8 mouse cellular contexts compared by ENCODE assay signal in the genomic region with DNA sequence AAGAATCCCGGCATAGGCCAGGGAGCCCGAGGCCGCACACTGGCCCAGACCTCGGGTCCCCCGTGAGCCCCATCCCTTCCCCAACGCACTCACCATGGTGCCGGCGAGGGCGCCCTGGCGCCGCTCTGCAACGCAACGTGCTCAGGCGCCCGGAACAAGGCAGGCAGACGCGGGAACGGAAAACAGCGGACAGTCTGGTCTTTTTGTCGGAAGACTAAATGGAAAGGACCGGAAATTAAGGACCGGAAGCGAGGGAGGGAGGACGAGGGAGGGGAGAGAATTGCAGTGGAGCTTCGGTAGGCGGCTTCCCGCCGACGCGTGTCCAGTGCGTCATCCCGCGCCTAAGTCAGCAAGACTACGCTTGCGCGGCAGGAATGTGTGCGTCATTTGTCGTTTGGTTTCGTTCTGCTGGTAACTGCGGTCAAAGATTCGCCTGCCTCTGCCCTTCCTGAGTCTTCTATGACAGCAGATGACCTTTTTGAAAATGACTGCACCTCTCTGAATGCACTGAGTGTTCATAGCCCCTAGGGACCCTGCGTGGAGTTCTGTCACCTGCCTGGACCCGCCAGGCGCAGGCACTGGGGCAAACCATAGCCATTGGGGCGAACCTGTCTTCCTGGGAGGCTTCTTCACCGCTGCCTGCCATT. TPM values are rescaled to one million over a fixed set of nuclear protein-coding genes. Genes with fewer than 3 reads are reported as not detected.
DNase-seq lines count a peak whose midpoint lies in the region; ATAC-seq and TF ChIP-seq lines count a peak whose summit lies in the region.

A gene (minus strand): TSS at position 248 of the 647 bp plus-strand sequence.

- peaks cover 21% of the 10 kb centered on the region for H3K4me1 ChIP-seq in bone marrow macrophage, adult 2 months (ENCODE audit: control insufficient read depth, insufficient read depth, low read length)
- H3K4me1 ChIP-seq in embryonic fibroblast, embryonic 13.5 days (ENCODE audit: control insufficient read depth, insufficient read depth, low read length), result no peaks in the 10 kb centered on the region
- peaks cover 3% of the 10 kb centered on the region; the same call in 1 of the 2 replicates for H3K4me1 ChIP-seq in kidney, embryonic 14.5 days (ENCODE audit: control insufficient read depth, insufficient read depth, low read length)
- peaks cover 12% of the 10 kb centered on the region; the same call in 1 of the 2 replicates for H3K4me1 ChIP-seq in limb, embryonic 15.5 days

- TF ChIP-seq CTCF in bone marrow macrophage, adult 2 months (IDR thresholded peaks at IDR 0.05; ENCODE audit: low read depth, low read length), result no peak
- no peak for TF ChIP-seq CTCF in embryonic fibroblast, embryonic 13.5 days (IDR thresholded peaks at IDR 0.05; ENCODE audit: borderline replicate concordance, insufficient read depth, low read length)

- H3K27me3 ChIP-seq in kidney, embryonic 14.5 days (ENCODE audit: control insufficient read depth, insufficient read depth, low read length), result no peaks in the 10 kb centered on the region
- no peaks in the 10 kb centered on the region for H3K27me3 ChIP-seq in limb, embryonic 15.5 days

- peaks cover 36% of the 10 kb centered on the region for H3K36me3 ChIP-seq in kidney, embryonic 14.5 days (ENCODE audit: control insufficient read depth, insufficient read depth, low read length)
- peaks cover 31% of the 10 kb centered on the region for H3K36me3 ChIP-seq in limb, embryonic 15.5 days

- peak; percentile 94 for ATAC-seq in kidney, embryonic 14.5 days (ENCODE audit: low FRiP score, low TSS enrichment)
- peak; percentile 95 for ATAC-seq in limb, embryonic 15.5 days (ENCODE audit: insufficient number of reproducible peaks, low FRiP score, low TSS enrichment, low read depth)

- peak; percentile 76 for TF ChIP-seq POLR2A in bone marrow macrophage, adult 2 months (IDR thresholded peaks at IDR 0.05; ENCODE audit: borderline replicate concordance, low read depth, low read length)
- TF ChIP-seq POLR2A in embryonic fibroblast, embryonic 13.5 days (IDR thresholded peaks at IDR 0.05; ENCODE audit: low read depth, low read length), result peak; percentile 69

- peak within 1 kb of the TSS; percentile 77 for H3K4me2 ChIP-seq in kidney, embryonic 14.5 days (replicated peaks; ENCODE audit: low read depth, low read length)
- peak within 1 kb of the TSS; percentile 80 for H3K4me2 ChIP-seq in limb, embryonic 15.5 days

- H3K4me3 ChIP-seq in bone marrow macrophage, adult 2 months (ENCODE audit: insufficient read depth, low read length), result peak within 1 kb of the TSS; percentile 92
- peak within 1 kb of the TSS; percentile 88 for H3K4me3 ChIP-seq in embryonic fibroblast, embryonic 13.5 days (ENCODE audit: insufficient read depth, low read length)
- H3K4me3 ChIP-seq in kidney, embryonic 14.5 days (ENCODE audit: low read length), result peak within 1 kb of the TSS; percentile 85
- H3K4me3 ChIP-seq in limb, embryonic 15.5 days, result peak within 1 kb of the TSS; percentile 83

- no peaks in the 10 kb centered on the region for H3K9me3 ChIP-seq in kidney, embryonic 14.5 days (ENCODE audit: control insufficient read depth, low read length)
- H3K9me3 ChIP-seq in limb, embryonic 15.5 days, result no peaks in the 10 kb centered on the region

- DNase-seq in A20 (ENCODE audit: low read depth, low spot score), result peak; percentile 97
- DNase-seq in heart, adult 9 months (ENCODE audit: low spot score in 2 of 2), result peak; percentile 95 to 96
- peak; percentile 93 to 96 for DNase-seq in monocyte, adult 2 months (ENCODE audit: low read depth in 1 of 2, low spot score in 2 of 2)
- DNase-seq in spleen, postnatal 36 days (ENCODE audit: low spot score in 2 of 2), result peak; percentile 94

- peak within 1 kb of the TSS; percentile 83 for H3K9ac ChIP-seq in kidney, embryonic 14.5 days (ENCODE audit: low read depth, low read length)
- H3K9ac ChIP-seq in limb, embryonic 15.5 days, result peak within 1 kb of the TSS; percentile 85

- 1% methylated on average over 46 of the region's 46 CpGs for WGBS in kidney, embryonic 14.5 days
- under 1% methylated on average over 46 of the region's 46 CpGs for WGBS in limb, embryonic 15.5 days

- peak within 1 kb of the TSS; percentile 81 for H3K27ac ChIP-seq in bone marrow macrophage, adult 2 months (ENCODE audit: insufficient read depth, low read depth, low read length)
- H3K27ac ChIP-seq in embryonic fibroblast, embryonic 13.5 days (ENCODE audit: insufficient read depth, low read length), result peak within 1 kb of the TSS; percentile 67
- peak within 1 kb of the TSS; percentile 92 for H3K27ac ChIP-seq in kidney, embryonic 14.5 days (ENCODE audit: low read depth, low read length)
- peak within 1 kb of the TSS; percentile 95 for H3K27ac ChIP-seq in limb, embryonic 15.5 days

RNA-seq across cellular contexts. Expression of the gene that starts here (rescaled TPM):
- 38.3 and 44.8 TPM in 2 replicates for polyA plus RNA-seq in bone marrow macrophage, adult 2 months (2012; ENCODE audit: insufficient read depth, insufficient read length, missing spikeins)
- 48.9 and 52.5 TPM in 2 replicates for polyA plus RNA-seq in embryonic fibroblast, embryonic 13.5 days (2011; ENCODE audit: insufficient read length, low read depth, missing spikeins)
- polyA plus RNA-seq in kidney, embryonic 14.5 days (2014; fragmentation: Nextera tagmentation; extraction: Ambion mirVana), result 61.5 and 63.5 TPM in 2 replicates
- polyA plus RNA-seq in limb, embryonic 15.5 days (2015; fragmentation: Nextera tagmentation; extraction: Ambion mirVana), result 36.4 and 45.6 TPM in 2 replicates

Comparison
In these comparisons a context has a peak if more than half of its experiments do, and no peak if none do; other contexts are left out.
1. Peak in every context shown above with its lines: DNase-seq, ATAC-seq, H3K4me3 ChIP-seq and H3K27ac ChIP-seq.